Mouse (Mus musculus) granulocyte monocyte progenitor cell, adult 5-6 weeks (primary cell): ENCODE results near the gene Rnaseh2a. TPM values are rescaled to one million over a fixed set of nuclear protein-coding genes. Genes with fewer than 3 reads are reported as not detected.
A peak's percentile ranks its signal among the peaks of the same experiment; 100 is the strongest.

ENCODE experiments used
- ATAC-seq: replicated peaks from 2 replicates; pipeline ENCODE4 v1.8.0; 2016; ENCODE audit warnings: mild to moderate bottlenecking, moderate TSS enrichment, inconsistent platforms; ENCODE audit not compliant: poor library complexity, severe bottlenecking
- total RNA-seq, 2 experiments: library from RNA; stranded (forward) in 1 of 2; stranded (reverse) in 1 of 2; fragments of 200-712, 200-1000 nt in 1 of 2; fragments of >200 nt in 1 of 2; fragmentation: Nextera tagmentation in 1 of 2; gene quantifications; 2 replicates each; pipeline ENCODE4 v1.2.3; 2014 to 2017

Gene Rnaseh2a
- total RNA-seq, 2 experiments from 2014 or later: 116 to 148 TPM

DNA sequence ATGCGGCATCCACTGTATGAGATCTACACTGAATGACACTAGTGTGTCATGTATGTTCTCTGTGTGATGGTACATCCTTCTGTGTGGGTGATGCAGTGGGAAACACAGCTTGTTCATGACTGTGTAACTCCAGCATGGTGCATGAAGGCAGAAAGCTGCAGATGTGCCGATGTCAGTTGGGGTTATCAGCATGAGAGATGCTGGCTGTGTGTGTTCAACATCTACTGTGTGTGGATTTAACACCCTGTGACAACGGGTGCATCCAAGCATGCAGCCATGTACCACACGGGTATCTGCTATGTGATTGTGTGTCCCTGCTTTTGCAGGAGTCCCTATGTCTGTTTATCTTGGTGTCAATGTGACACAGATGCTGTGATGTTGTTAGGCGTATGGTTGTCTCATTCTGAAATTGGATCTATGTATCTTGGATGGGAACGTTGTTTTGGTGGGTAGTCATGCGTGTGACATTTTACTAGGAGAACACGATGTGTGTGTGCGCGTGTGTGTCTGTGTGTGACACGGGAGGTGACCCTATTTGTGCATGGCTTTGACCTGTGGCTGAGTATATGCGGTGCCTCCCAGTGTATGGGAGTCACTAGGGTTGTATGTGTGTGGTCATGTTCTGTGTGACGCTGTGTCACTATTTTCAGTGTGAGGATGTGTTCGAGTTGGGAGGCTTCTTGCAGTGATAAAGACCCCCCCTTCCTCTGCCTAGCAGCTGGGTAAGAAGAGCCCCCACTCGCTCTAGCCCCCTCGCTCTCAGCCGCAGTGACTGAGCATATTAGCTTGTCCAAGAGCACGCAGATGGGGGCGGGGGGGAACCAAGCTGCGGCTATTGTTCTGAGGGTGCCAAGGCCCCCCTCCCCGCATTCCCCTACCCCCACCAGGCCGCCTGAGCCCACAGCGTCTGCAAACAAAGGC is 33.3 kb downstream of the Rnaseh2a start:
- ATAC-seq: no peak

DNA sequence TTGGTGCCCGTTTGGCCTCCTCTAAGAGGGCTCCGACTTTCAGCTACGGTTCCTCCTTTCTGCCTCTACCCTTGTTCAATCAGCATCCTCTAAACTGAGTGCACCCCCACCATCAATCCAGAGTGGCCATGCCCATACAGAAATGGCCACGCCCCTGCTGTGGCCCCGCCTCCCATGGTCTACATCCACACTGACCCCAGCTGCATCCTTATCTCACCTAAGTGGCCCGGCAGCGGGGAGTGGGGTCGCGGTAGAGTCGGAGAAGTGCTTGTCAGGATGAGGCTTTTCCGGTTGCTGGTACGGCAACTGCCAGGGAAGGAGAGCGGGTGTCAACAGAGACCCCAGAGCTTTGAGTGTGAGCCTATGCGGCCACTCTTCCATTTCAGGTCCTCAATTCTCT is 34.1 kb downstream of the Rnaseh2a start:
- ATAC-seq: peak; percentile 33

DNA sequence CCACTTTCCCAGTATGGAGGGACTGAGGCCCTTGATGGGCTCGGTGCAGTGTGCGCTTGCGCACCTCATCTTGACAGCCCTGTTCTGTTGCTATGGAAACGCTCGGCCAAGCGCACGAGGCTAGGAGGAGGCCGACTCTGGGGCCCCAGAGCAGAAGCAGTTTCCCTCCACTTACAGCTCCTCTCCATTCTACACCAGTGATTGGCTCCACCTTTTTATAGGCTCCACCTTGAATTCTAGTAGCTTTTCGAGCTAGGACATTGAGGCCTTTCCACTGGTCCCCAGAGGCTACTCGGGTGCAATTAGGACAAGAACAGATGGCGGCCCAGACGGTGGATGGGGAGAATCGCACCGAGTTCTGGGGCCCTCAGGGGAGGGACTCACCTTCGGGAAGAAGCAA is 34.7 kb downstream of the Rnaseh2a start:
- ATAC-seq: no peak

DNA sequence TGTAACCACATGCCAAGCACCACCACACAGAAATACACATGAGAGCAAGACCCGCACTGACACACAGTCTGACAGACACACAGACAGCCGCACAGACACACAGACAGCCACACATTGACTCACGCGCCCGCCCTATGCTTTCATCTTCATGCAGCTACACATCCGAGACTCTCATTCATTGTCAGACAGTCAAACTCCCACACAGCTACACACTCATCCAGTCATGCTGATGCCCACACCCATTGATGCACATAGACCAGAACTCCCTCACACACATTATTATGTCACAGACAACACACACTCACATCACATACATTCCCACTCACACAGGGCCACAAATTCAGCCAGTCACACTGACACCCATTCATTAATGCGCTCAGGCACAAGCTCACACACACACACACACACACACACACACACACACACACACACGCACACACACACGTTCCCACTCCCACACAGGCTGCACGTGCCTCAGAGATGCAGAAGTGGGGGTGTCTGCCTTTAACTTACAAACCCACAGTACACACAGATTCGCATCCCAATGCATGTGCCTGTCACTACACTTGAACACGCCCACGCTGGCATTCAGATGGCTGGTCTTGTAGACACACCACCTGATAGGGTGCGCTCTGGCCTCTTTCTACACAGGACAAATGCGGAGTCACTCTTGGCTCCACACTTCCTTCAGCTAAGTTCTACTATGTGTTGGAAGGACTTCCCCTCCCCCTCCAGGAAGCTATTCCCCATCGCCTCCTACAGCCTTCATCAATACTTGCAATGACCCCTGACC is 35.6 kb downstream of the Rnaseh2a start:
- ATAC-seq: no peak

DNA sequence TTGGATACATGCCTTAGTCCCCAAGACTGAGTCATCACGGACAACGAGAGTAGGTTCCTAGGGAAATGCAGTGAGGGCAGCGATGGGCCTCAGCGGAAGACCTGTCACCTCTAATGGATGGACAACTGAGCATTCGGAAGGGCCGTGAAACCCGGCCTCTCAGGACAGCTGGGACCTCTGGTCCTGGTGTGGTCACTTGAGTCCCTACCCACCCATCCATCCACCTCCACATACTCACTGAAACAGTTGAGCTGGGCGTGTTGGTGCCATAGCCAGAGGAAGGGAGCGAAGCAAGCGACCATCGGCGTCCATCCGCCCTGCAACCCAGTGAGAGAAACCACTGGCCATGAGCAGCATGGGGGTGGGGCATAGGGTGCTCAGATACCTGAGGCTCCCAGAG is 39.0 kb downstream of the Rnaseh2a start:
- ATAC-seq: no peak

DNA sequence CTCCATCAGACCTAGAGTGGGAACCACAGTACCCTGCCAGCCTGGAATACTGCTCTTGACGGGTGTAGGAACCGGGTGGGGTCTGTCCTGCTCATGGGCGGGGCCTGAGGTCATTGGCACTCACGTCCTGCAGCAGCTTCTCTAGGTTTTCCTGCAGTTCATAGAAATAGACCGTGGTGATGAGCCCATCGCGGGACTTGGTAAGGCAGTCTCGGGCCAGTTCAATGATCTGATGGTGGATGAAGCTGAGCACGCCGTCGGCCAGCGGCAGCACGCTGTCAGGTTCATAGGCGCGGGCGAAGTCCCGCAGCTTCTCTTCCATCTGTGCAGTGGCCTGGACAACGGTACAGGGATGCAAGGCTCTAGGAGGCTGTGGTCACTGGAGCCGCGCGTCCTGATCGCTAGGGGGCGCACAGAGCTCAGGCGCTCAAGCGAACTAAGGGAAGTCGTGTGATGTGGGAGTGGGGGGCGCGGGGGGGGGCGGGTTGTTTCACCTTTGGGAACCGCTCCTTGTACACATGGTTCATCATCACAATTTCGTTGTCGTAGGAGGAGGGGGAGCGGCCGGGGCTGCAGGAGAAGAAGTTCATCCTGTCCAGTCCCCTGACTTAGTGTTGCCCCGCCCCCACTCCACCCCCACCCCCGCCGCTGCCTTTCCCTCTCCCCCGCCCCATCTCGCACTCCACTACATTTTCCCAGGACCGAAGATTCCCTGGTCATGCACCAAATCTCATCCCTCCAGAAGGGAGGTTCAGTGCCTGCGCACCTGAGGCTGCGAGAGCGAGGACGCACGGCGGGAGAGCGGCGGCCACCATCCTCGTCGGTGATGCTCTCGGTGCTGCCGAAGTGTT is 40.9 kb downstream of the Rnaseh2a start:
- peak; percentile 87 for ATAC-seq

DNA sequence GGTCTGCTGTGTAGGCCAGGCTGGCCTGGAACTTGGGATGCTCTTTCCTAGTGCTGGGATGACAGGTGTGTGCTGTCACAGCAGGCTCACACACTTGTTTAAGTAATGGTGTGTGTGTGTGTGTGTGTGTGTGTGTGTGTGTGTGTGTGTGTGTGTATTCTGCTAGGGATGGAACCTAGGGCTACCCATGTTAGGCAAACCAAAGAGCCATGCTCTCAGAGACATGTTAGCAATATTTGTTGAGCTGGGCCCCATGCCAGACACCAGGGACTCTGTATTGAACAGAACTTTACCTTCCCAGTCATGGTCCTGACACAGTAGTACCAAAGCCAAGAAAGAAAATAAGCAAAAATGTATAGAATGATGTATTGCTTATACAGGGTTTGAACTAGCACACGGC is 42.1 kb downstream of the Rnaseh2a start:
- ATAC-seq: no peak

DNA sequence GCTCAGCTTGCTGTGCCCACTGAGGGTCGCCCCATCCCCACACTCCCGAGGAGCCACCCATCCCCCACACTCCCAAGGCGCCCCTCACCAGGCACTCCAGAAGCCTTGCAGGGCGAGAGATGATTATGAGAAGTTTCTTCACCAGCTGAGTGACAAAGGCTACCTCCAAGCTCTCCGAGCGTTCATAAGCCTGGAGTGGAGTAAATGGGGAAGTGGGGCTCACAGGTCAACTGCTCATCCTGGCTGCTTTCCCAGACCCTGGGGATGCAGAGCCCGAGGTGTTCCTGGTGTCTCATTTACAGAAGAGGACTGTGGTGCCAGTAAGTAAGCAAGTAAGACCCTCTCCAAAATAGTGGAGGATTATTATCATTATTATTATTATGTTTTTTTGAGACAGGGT is 44.0 kb downstream of the Rnaseh2a start:
- ATAC-seq: peak; percentile 53

DNA sequence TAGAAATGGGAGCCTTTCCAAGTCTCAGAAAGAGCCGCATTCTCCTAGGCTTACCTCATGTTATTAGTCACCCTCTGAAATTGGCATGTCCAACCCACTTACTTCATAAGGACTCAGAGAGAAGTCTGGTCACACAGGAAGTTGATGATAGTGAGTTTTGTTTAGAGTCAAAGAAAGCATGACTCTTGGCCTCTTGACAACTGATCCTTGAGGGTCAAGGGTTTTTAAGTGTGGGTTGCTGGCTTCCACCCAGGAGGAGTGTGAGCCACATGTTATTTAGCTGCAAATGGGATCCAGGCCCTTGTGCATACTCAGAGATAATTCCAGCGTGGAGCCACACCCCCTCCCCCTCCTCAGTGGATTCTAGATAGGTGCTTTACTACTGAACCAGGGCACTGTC is 48.0 kb downstream of the Rnaseh2a start:
- ATAC-seq: no peak

DNA sequence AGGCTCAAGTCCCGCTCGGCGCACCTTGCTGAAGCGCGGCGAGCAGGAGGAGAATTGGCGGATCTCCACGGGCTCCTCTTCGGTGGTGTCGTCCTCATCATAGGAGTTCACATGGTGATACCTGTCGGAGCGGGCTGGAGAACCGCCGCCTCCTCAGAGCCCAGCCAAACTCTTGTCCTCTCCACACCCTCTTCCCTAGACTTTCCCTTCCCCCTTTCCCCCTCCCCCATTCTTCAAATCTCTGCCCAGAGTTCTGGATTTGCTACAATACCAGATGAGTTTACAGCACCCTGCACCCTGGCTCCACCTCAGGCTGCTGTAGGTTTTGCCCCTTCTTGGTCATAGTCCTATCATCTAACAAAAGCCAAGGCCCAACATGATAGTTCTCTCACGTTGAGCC is 50.9 kb downstream of the Rnaseh2a start:
- no peak for ATAC-seq

DNA sequence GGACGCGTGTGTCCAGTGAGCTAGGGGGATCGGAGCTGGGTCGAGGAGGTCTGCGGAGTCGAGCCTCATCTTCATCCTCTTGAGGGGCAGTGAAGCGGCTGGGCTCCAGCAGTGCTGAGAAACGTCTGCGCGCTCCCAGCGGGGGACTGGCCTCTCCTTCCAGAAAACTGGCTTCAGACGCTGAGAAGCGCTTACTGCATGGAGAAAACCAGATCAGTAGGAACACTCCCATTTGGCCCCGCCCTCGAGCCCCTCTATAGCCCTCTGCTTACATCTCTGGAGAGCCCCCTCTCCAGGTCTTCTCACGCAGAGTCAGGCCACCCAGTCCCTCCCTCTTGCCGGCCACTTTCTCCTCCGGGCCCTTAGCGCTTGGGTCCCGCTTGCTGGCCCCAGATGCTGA is 51.8 kb downstream of the Rnaseh2a start:
- no peak for ATAC-seq

DNA sequence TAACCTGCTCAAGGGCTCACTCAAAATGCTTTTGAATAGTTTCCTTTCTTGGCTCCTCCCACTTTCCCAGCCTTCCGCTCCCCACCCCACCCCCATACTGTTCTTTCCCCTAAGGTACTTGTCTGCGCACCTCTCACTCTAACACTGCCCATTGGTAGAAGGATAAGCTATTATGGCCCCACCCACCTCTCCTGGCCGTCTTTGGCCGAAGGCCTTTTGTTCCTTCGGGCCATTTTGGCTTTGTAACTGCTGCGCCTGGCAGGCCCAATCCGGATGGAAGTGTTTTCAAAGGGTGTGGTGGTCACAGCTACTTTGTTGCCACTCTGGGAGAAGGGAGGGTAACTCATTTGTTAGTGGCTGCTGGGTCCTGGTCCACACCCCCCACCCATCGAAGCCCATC is 54.3 kb downstream of the Rnaseh2a start:
- ATAC-seq: no peak

DNA sequence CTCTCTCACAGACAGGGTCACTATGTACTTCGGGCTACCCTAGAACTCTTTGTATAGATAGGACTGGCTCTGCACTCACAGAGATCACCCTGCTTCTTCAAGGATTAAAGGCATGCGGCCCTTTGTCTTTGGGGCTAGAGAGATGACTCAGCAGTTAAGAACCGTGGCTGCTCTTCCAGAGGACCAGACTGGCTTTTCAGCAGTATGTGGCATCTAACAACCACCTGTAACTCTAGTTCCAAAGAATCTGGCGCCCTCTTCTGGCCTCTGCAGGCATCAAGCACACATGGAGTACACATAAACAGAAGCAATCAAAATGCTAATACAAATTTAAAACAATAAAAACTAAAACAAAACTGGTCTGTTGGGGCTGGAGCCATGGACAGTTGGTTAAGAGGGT is 55.6 kb downstream of the Rnaseh2a start:
- no peak for ATAC-seq

DNA sequence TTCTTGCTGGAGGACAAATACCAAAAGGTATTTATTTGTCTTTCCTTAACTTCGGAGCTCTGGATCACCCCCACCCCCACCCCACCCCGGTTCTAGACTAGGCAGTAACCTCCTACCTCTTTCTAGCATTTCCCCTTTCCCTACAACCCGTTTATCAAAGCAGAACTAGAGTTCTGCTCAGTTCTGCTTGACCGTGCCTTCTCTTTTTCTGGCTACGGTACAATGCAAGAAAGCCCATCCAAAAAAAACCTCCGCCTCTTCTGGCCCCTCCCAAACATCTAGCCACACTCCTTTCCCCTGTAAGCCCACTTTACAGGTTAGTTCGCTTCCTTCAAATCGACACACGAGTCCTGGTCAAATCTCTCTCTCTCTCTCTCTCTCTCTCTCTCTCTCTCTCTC is 56.1 kb downstream of the Rnaseh2a start:
- peak; percentile 35 for ATAC-seq

DNA sequence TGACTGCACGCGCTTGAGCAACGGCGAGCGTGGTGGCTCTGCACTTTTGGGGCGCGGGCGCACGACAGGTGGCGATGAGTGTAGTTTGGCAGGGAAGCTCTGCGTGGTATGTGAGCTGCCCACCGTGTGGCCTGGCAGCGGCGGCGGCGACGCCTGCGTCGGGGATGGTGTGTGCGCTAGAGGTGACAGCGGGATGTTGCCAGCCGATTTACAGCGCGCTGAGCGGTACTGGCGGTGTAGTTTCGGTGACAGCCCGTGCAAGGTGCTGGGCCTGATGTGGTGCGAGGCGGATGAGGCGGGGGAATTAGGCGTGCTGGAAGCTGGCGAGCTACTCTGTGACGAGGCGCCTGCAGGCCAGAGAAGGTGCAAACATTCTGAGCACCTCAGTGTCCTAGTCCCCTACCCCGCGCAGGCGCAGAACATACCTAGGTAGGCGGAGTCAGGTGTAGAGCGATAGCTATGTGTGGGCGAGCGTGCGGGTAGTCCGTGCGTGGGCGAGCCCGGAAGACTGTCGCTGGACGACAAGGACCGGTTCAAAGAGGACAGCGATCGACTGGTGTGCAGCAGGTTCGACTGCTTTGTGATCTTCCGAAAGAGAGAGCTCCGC is 56.6 kb downstream of the Rnaseh2a start:
- ATAC-seq: peak; percentile 13

DNA sequence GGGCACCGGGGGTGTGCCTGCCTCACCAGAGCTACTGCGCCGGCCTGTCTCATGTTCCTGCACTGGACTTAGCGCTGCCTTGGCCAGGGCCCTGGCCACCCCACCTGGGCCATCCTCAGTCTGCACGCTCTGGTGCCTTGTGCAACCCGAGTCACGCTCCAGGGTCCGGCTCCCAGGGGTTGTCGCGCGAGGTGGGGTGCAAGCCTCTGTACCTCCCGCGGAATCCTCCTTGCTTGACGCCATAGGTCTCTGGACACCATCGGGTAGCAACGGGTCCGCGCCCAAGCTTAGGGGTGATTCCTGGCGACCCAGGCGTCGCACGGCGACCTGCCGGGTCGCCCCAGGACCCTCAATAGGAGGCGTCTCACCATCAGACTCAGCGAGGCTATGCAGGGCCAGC is 57.2 kb downstream of the Rnaseh2a start:
- ATAC-seq: no peak

DNA sequence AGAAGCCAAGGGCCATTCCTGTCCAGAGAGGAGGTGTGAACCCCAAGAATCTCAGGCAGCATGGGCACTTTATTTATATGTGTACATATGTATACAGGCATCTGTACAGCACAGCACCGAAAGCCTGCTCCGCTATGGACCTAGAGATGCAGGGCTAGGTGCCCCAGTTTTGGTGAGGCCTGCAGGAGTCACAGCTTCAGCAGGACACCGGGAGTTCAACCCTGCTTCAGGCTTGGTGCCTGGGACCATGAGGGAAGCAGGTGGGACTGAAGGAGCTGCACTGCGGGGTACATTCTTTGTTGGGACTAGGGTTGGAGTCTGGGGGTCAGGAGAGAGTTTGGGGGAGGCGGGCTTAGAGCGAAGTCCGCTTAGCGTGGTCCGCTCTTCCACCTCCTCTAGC is 57.7 kb downstream of the Rnaseh2a start:
- no peak for ATAC-seq

DNA sequence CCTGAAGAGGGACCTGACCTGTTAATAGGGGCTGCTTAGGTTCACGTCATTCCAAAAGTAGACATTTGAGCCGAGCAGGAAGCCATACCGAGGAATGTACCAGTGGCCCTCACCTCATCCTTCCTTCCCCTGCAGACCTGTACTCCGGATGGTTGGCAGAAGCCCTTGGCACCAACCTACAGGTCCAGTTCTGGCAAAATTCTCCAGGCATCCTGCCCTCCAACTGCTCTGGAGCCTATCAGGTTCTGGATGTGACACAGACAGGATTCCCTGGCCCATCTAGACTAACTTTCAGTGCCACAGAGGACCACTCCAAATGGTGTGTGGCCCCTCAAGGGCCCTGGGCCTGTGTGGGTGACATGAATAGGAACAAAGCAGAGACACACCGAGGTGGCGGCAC is 59.0 kb downstream of the Rnaseh2a start:
- no peak for ATAC-seq

DNA sequence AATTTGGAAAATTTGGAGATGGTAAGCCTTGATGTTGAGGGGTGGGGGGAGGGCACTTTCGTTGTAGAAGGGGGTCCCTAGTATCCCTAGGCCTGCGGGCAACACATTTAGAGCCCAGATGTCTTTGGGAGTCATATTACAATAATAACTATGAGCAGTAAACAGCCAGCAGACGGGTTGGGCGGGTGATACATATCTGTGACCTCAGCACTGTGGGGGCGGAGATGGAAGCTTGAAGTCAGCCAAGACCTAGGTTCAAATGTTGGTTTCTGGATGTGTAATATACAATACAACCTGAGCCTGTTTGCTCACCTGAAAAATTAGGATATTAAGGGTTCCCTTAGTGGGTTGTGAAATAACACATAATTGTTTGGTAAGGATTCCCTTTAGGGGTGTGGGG is 59.6 kb downstream of the Rnaseh2a start:
- no peak for ATAC-seq

DNA sequence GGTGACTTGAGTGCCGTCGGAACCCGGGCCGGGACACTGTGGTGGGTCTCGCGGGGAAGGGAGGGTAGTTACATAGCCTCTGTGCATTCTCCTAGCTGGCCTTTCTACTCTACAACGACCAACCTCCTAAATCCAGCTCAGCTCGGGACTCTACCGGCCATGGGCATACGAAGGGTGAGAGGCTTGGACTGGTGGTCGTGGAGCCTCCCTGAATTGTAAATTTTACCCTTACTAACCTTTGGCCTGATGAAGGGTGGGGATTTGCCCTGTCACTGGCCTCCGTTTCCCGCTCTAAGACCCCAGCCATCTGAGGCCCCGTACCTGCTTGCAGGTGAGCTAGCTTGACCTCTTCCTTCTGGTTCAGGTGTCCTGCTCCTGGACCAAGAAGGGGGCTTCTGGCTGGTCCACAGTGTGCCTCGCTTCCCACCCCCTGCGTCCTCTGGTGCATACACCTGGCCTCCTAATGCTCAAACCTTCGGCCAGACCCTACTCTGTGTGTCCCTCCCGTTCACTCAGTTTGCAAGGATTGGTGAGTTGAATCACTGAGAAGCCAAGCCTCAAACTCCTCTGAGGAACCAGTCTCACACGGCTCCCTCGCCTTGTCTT is 60.3 kb downstream of the Rnaseh2a start:
- no peak for ATAC-seq
